ENCODE assay signal across 20 mouse cellular contexts in genomic region chr6:38642593-38642992, GRCm38 (mm10). TPM values are rescaled to one million over a fixed set of nuclear protein-coding genes. Genes with fewer than 3 reads are reported as not detected.
DNase-seq lines count a peak whose midpoint lies in the region; ATAC-seq and TF ChIP-seq lines count a peak whose summit lies in the region.
"Had no signal": no experiment of that assay in that cellular context is flagged by ENCODE, and none has a peak within 500 bp of the region (broad histone marks: within the 10 kb centered on the region; RNA-seq: fewer than 3 reads in every experiment).

No protein-coding gene starts in this region.

- H3K4me3 ChIP-seq in kidney, adult 2 months (ENCODE audit: insufficient read depth, low read depth, low read length): no peak overlapping the region
- no peak overlapping the region for H3K4me3 ChIP-seq in intestine, embryonic 16.5 days (ENCODE audit: low read length)
- H3K4me3 ChIP-seq: heart, adult 2 months; left cerebral cortex, adult 2 months; liver, embryonic 13.5 days; lung, embryonic 15.5 days; midbrain, embryonic 15.5 days had no signal

- H3K4me1 ChIP-seq in kidney, adult 2 months (ENCODE audit: control insufficient read depth, insufficient read depth, low read length): peaks cover 4% of the 10 kb centered on the region; the same call in 1 of the 2 replicates
- no peaks in the 10 kb centered on the region for H3K4me1 ChIP-seq in intestine, embryonic 16.5 days (ENCODE audit: control insufficient read depth, insufficient read depth, low read length)
- H3K4me1 ChIP-seq: midbrain, embryonic 15.5 days had no signal

- no peaks in the 10 kb centered on the region for H3K36me3 ChIP-seq in kidney, adult 2 months (ENCODE audit: control insufficient read depth, insufficient read depth, low read length)
- no peaks in the 10 kb centered on the region for H3K36me3 ChIP-seq in intestine, embryonic 16.5 days (ENCODE audit: control insufficient read depth, insufficient read depth, low read length)
- H3K36me3 ChIP-seq: G1E; liver, embryonic 13.5 days; lung, embryonic 15.5 days; midbrain, embryonic 15.5 days had no signal

- no peak overlapping the region for H3K27ac ChIP-seq in kidney, adult 2 months (ENCODE audit: insufficient read depth, low read depth, low read length)
- no peak overlapping the region for H3K27ac ChIP-seq in intestine, embryonic 16.5 days (ENCODE audit: low read length)
- H3K27ac ChIP-seq: heart, adult 2 months; left cerebral cortex, adult 2 months; liver, embryonic 13.5 days; lung, embryonic 15.5 days; midbrain, embryonic 15.5 days had no signal

- H3K27me3 ChIP-seq in kidney, adult 2 months (replicated peaks; ENCODE audit: control insufficient read depth, insufficient read depth, low read length): no peaks in the 10 kb centered on the region
- peaks cover 26% of the 10 kb centered on the region for H3K27me3 ChIP-seq in intestine, embryonic 16.5 days (replicated peaks; ENCODE audit: control insufficient read depth, insufficient read depth, low read length)

- peak; percentile 88 for ATAC-seq in intestine, embryonic 16.5 days
- ATAC-seq: CD4-positive, CD25-positive, alpha-beta regulatory T cell, adult 4 months; inflammation-experienced regulatory T-cells, adult 6 months; midbrain, embryonic 15.5 days had no signal

- DNase-seq in kidney, adult 9 months: peak; percentile 18
- DNase-seq in kidney, adult 2 months: no peak
- peak; percentile 27 for DNase-seq in NIH3T3 (ENCODE audit: low read depth)
- DNase-seq in adrenal gland, adult 2 months: peak; percentile 73
- DNase-seq in thymus, postnatal 36 days: no peak
- no peak for DNase-seq in thymus, postnatal 14 days
- DNase-seq: cerebellum, postnatal 10 days; gastrocnemius, postnatal 14 days; heart, adult 2 months; heart, postnatal 4 days; liver, embryonic 13.5 days had no signal

- WGBS in kidney, adult 2 months: 51% methylated on average over 5 of the region's 5 CpGs
- WGBS in intestine, embryonic 16.5 days: 44% methylated on average over 5 of the region's 5 CpGs

- no peak for TF ChIP-seq POLR2A in kidney, adult 2 months (IDR thresholded peaks at IDR 0.05; ENCODE audit: low read depth, low read length)

- H3K4me2 ChIP-seq in intestine, embryonic 16.5 days (ENCODE audit: low read depth, low read length): no peak overlapping the region
- H3K4me2 ChIP-seq: liver, embryonic 13.5 days; lung, embryonic 15.5 days; midbrain, embryonic 15.5 days had no signal

- TF ChIP-seq CTCF in kidney, adult 2 months (conservative IDR thresholded peaks at IDR 0.05; ENCODE audit: insufficient read depth, insufficient read length, low read depth, low read length): no peak

- no peaks in the 10 kb centered on the region for H3K9me3 ChIP-seq in intestine, embryonic 16.5 days (ENCODE audit: control insufficient read depth, low read length)
- H3K9me3 ChIP-seq: G1E; liver, embryonic 13.5 days; lung, embryonic 15.5 days; midbrain, embryonic 15.5 days had no signal

- no peak overlapping the region for H3K9ac ChIP-seq in intestine, embryonic 16.5 days (ENCODE audit: low read depth, low read length)
- H3K9ac ChIP-seq: liver, embryonic 13.5 days; lung, embryonic 15.5 days; midbrain, embryonic 15.5 days had no signal

RNA-seq across cellular contexts. Expression of gene Klrg2, which starts 5.6 kb away (rescaled TPM):
- polyA plus RNA-seq in kidney, adult 2 months (2012; rRNA removed): 2.3 and 3.7 TPM in 2 replicates
- total RNA-seq in adrenal gland, adult 2 months (2021): 1 to 10 TPM; 3.6 to 6.4 TPM
- 6.5 and 8.2 TPM in 2 replicates for polyA plus RNA-seq in adrenal gland, adult 2 months (2012; rRNA removed)
- polyA plus RNA-seq in intestine, embryonic 16.5 days (2015; fragmentation: Nextera tagmentation; extraction: Ambion mirVana): 0.10 and 0.26 TPM in 2 replicates
- polyA plus RNA-seq: CD4-positive, CD25-positive, alpha-beta regulatory T cell, adult 4 months; forebrain, embryonic 11.5 days; inflammation-experienced regulatory T-cells, adult 6 months; liver, embryonic 13.5 days had no signal

RNA-seq across cellular contexts. Expression of gene Clec2l, which starts 20.3 kb away (rescaled TPM):
- polyA plus RNA-seq in kidney, adult 2 months (2012; rRNA removed): 0.61 and 0.66 TPM in 2 replicates
- total RNA-seq in adrenal gland, adult 2 months (2021): 1 to 10 TPM; 1.6 to 3.4 TPM
- 4.3 and 6.4 TPM in 2 replicates for polyA plus RNA-seq in adrenal gland, adult 2 months (2012; rRNA removed)
- 0.61 and 0.93 TPM in 2 replicates for polyA plus RNA-seq in intestine, embryonic 16.5 days (2015; fragmentation: Nextera tagmentation; extraction: Ambion mirVana)
- total RNA-seq: G1E; megakaryocyte, adult 5-6 weeks had no signal
- polyA plus RNA-seq: CD4-positive, CD25-positive, alpha-beta regulatory T cell, adult 4 months; G1E had no signal

Comparison
In these comparisons a context has a peak if more than half of its experiments do, and no peak if none do; other contexts are left out.
1. DNase-seq: peak in kidney, adult 9 months (single experiment), NIH3T3 (single experiment) and adrenal gland, adult 2 months (single experiment); none in kidney, adult 2 months (single experiment), thymus, postnatal 36 days (0 of 2) and thymus, postnatal 14 days (single experiment).